Mouse (Mus musculus) liver, embryonic 16.5 days (tissue): ENCODE data around the gene Rai2. TPM values are rescaled to one million over a fixed set of nuclear protein-coding genes. Genes with fewer than 3 reads are reported as not detected.
"Not testable (repeated sequence)": the region's sequence is repeated elsewhere in the genome, so short reads cannot be mapped to it uniquely, and the experiment has no call there.

Source experiments
- ATAC-seq: fragments of 200-750 bp; cut with Nextera tagmentation; 2 replicates; pipeline ENCODE4 v1.8.0; 2017; ENCODE audit warnings: low read depth, mild to moderate bottlenecking, moderate number of reproducible peaks, moderate library complexity
- H3K27ac ChIP-seq: fragments of 300-500 bp; sonication (generic); 2 replicates; pipeline ENCODE4 v1.5.1; 2014; ENCODE audit warnings: mild to moderate bottlenecking, low read length
- H3K27me3 ChIP-seq: fragments of 300-500 bp; sonication (generic); 2 replicates; pipeline ENCODE4 v1.6.1; 2014; ENCODE audit warnings: low read depth, low read length, mixed read lengths; ENCODE audit not compliant: control insufficient read depth, insufficient read depth
- H3K36me3 ChIP-seq: fragments of 300-500 bp; sonication (generic); 2 replicates; pipeline ENCODE4 v1.6.1; 2014; ENCODE audit warnings: mild to moderate bottlenecking; ENCODE audit not compliant: control insufficient read depth, insufficient read depth
- H3K4me1 ChIP-seq: fragments of 300-500 bp; sonication (generic); 2 replicates; pipeline ENCODE4 v1.6.1; 2014; ENCODE audit warnings: low read depth, low read length, mixed read lengths; ENCODE audit not compliant: control insufficient read depth
- H3K4me2 ChIP-seq: fragments of 300-500 bp; sonication (generic); 2 replicates; pipeline ENCODE4 v1.6.1; 2014; ENCODE audit warnings: low read depth, low read length, mixed read lengths
- H3K4me3 ChIP-seq: fragments of 300-500 bp; sonication (generic); 2 replicates; pipeline ENCODE4 v1.5.1; 2014; ENCODE audit warnings: low read depth, mild to moderate bottlenecking, low read length
- H3K9ac ChIP-seq: fragments of 300-500 bp; sonication (generic); 2 replicates; pipeline ENCODE4 v1.6.1; 2014; ENCODE audit warnings: low read depth, low read length
- H3K9me3 ChIP-seq: fragments of 300-500 bp; sonication (generic); replicated peaks from 2 replicates; pipeline ENCODE4 v1.6.1; 2016; ENCODE audit warnings: low read length; ENCODE audit not compliant: control insufficient read depth
- WGBS: fragments of 180-500 bp; shearing (Covaris S2); extraction: QIAGEN DNeasy Blood & Tissue Kit; methylation state at CpG from one replicate; pipeline ENCODE4 v1.1.7; 2014; ENCODE audit not compliant: insufficient replicate concordance; 5-methylcytosine and 5-hydroxymethylcytosine counted together
- polyA plus RNA-seq: library from polyadenylated mRNA; unstranded; fragments of >200 nt; fragmentation: Nextera tagmentation; extraction: Ambion mirVana; gene quantifications from 2 replicates; pipeline ENCODE4 v1.2.1, GENCODE M21; 2015

Gene Rai2
- polyA plus RNA-seq, 1 experiment from 2014 or later, result 0.53 TPM

- Histone ChIP-seq H3K9me3 (no peaks in the 10 kb centered on the region), H3K4me2 (no peak overlapping the region), H3K4me1 (no peaks in the 10 kb centered on the region), H3K27ac (no peak overlapping the region), H3K36me3 (no peaks in the 10 kb centered on the region), H3K9ac (no peak overlapping the region), H3K4me3 (no peak overlapping the region), H3K27me3 (no peaks in the 10 kb centered on the region; the same call in 1 of the 2 replicates)
- WGBS, result 67% methylated on average over 12 of the region's 12 CpGs
- no peak for ATAC-seq
Observed at GRCm38 (mm10) chrX:161776321-161776962, 59.6 kb downstream of the Rai2 start.

- Histone ChIP-seq H3K36me3 (no peaks in the 10 kb centered on the region), H3K27me3 (no peaks in the 10 kb centered on the region), H3K4me3 (no peak overlapping the region), H3K4me2 (no peak overlapping the region), H3K9ac (no peak overlapping the region), H3K9me3 (no peaks in the 10 kb centered on the region), H3K4me1 (no peaks in the 10 kb centered on the region), H3K27ac (no peak overlapping the region)
- ATAC-seq, result no peak
- 59% methylated on average over 6 of the region's 6 CpGs for WGBS
Observed at GRCm38 (mm10) chrX:161780321-161781034, 63.6 kb downstream of the Rai2 start.

- WGBS, result 27% methylated on average over 6 of the region's 6 CpGs
- Histone ChIP-seq H3K9me3 (no peaks in the 10 kb centered on the region), H3K4me1 (no peaks in the 10 kb centered on the region), H3K4me3 (no peak overlapping the region), H3K4me2 (no peak overlapping the region), H3K9ac (no peak overlapping the region), H3K36me3 (no peaks in the 10 kb centered on the region), H3K27ac (no peak overlapping the region), H3K27me3 (no peaks in the 10 kb centered on the region)
- ATAC-seq, result no peak
Observed at GRCm38 (mm10) chrX:161790182-161790581, 73.3 kb downstream of the Rai2 start.

GRCm38 (mm10) chrX:161826186-161826585, 109.3 kb downstream of the Rai2 start:
- ATAC-seq, H3K4me1 ChIP-seq, H3K4me3 ChIP-seq, H3K4me2 ChIP-seq, H3K27ac ChIP-seq, H3K27me3 ChIP-seq, H3K36me3 ChIP-seq, H3K9ac ChIP-seq, H3K9me3 ChIP-seq: not testable (repeated sequence)
- WGBS, result 17% methylated on average over 2 of the region's 2 CpGs
